Mouse (Mus musculus): ENCODE data around the gene Ism1.
A peak's percentile ranks its signal among the peaks of the same experiment; 100 is the strongest.

Ism1 gene

GRCm38 (mm10) chr2:139677809-139678274 is at the start of gene Ism1:
Ism1 (plus strand) TSS chr2:139678178.
- DNase-seq (ENCODE audit: low spot score in 2 of 2) = peak; percentile 43 to 46

GRCm38 (mm10) chr2:139628731-139629130 is 49.2 kb upstream of the Ism1 start:
- DNase-seq (ENCODE audit: low spot score in 2 of 2) = no peak

GRCm38 (mm10) chr2:139629653-139630052 is 48.3 kb upstream of the Ism1 start:
- no peak for DNase-seq (ENCODE audit: low spot score in 2 of 2)

- no peak for DNase-seq (ENCODE audit: low spot score in 2 of 2)
Observed at GRCm38 (mm10) chr2:139634506-139634905, 43.5 kb upstream of the Ism1 start.

- no peak for DNase-seq (ENCODE audit: low spot score in 2 of 2)
Observed at GRCm38 (mm10) chr2:139637861-139638260, 40.1 kb upstream of the Ism1 start.

- DNase-seq (ENCODE audit: low spot score in 2 of 2) = no peak
Observed at GRCm38 (mm10) chr2:139641757-139642385, 36.1 kb upstream of the Ism1 start.

GRCm38 (mm10) chr2:139649518-139649917 is 28.5 kb upstream of the Ism1 start:
- peak; percentile 23 to 38 for DNase-seq (ENCODE audit: low spot score in 2 of 2)

- no peak for DNase-seq (ENCODE audit: low spot score in 2 of 2)
Observed at GRCm38 (mm10) chr2:139656750-139657149, 21.2 kb upstream of the Ism1 start.

- no peak for DNase-seq (ENCODE audit: low spot score in 2 of 2)
Observed at GRCm38 (mm10) chr2:139671838-139672237, 6.1 kb upstream of the Ism1 start.

- DNase-seq (ENCODE audit: low spot score in 2 of 2) = no peak
Observed at GRCm38 (mm10) chr2:139672371-139672770, 5.6 kb upstream of the Ism1 start.

GRCm38 (mm10) chr2:139677065-139677762 is 764 bp upstream of the Ism1 start:
- DNase-seq (ENCODE audit: low spot score in 2 of 2) = peak; percentile 81 to 85

GRCm38 (mm10) chr2:139678275-139679140 is 530 bp downstream of the Ism1 start:
- peak; percentile 65 to 67 for DNase-seq (ENCODE audit: low spot score in 2 of 2)

GRCm38 (mm10) chr2:139682540-139682939 is 4.6 kb downstream of the Ism1 start:
- no peak for DNase-seq (ENCODE audit: low spot score in 2 of 2)

- no peak for DNase-seq (ENCODE audit: low spot score in 2 of 2)
Observed at GRCm38 (mm10) chr2:139689442-139690003, 11.5 kb downstream of the Ism1 start.

GRCm38 (mm10) chr2:139693521-139693920 is 15.5 kb downstream of the Ism1 start:
- DNase-seq (ENCODE audit: low spot score in 2 of 2) = no peak

GRCm38 (mm10) chr2:139694638-139695037 is 16.7 kb downstream of the Ism1 start:
- no peak for DNase-seq (ENCODE audit: low spot score in 2 of 2)

- peak; percentile 34 to 46 for DNase-seq (ENCODE audit: low spot score in 2 of 2)
Observed at GRCm38 (mm10) chr2:139696578-139696977, 18.6 kb downstream of the Ism1 start.

- no peak for DNase-seq (ENCODE audit: low spot score in 2 of 2)
Observed at GRCm38 (mm10) chr2:139700609-139701008, 22.6 kb downstream of the Ism1 start.

- DNase-seq (ENCODE audit: low spot score in 2 of 2) = no peak
Observed at GRCm38 (mm10) chr2:139704951-139705350, 27.0 kb downstream of the Ism1 start.

GRCm38 (mm10) chr2:139708194-139708899 is 30.4 kb downstream of the Ism1 start:
- no peak for DNase-seq (ENCODE audit: low spot score in 2 of 2)

GRCm38 (mm10) chr2:139711640-139712039 is 33.7 kb downstream of the Ism1 start:
- DNase-seq (ENCODE audit: low spot score in 2 of 2) = no peak

Data from right cerebral cortex, postnatal 10 days (tissue).